Mouse (Mus musculus) megakaryocyte, embryonic 14.5 days (primary cell): Measurements from ENCODE around the gene BC048562.

Experiments
- FLI1 ChIP-seq: IDR thresholded peaks from 2 replicates; pipeline ENCODE4 v1.6.1; 2012; ENCODE audit warnings: low read length, inconsistent platforms, mixed read lengths
- GATA1 ChIP-seq: IDR thresholded peaks from 3 replicates; pipeline ENCODE4 v1.6.1; 2012; ENCODE audit warnings: mixed read lengths, low read length, inconsistent platforms, borderline replicate concordance

- no peak for TF ChIP-seq GATA1
- no peak for TF ChIP-seq FLI1
Observed at GRCm38 (mm10) chr9:108488403-108488802, 52.1 kb downstream of the BC048562 start.
